Mouse (Mus musculus) liver, adult 10 weeks (tissue): ENCODE results near the gene Vmn1r143. TPM values are rescaled to one million over a fixed set of nuclear protein-coding genes. Genes with fewer than 3 reads are reported as not detected.

Experiments
- polyA plus RNA-seq: library from polyadenylated mRNA; stranded (reverse); fragments of 350-450 nt; fragmentation: Illumina TruSeq; extraction: RNeasy Lipid Tissue Mini Kit (QIAGEN cat#74804); gene quantifications from one replicate; pipeline ENCODE4 v1.2.3, GENCODE M21; 2014; ENCODE audit warnings: low read depth, low replicate concordance

Gene Vmn1r143
- not detected for polyA plus RNA-seq

GRCm38 (mm10) chr7:22189077-22189476 is at the start of gene Vmn1r143:
Gene Vmn1r143 (plus strand): TSS chr7:22189377.

GRCm38 (mm10) chr7:22163935-22164334 is 25.2 kb upstream of the Vmn1r143 start, which contains the start of gene Vmn1r142:
Gene Vmn1r142 (minus strand): TSS chr7:22164035.

DNA sequence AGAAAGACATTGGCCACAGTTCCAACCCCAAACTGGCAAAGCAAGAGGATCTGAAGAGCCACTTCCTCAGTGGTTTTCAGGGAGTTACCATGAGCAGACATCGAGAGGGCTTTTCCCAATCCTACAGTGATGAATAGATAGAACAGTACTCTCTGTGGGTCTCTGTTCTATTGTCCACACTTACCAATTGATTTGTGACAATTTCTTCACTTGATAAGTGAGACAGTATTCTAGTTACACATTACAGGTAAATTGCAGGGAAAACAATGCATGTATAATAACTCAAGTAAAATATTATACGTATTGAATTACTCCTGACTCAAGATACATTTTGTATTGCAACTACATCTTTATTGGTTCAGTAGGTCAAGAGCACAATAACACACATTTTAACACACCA is 12.0 kb downstream of the Vmn1r143 start, which contains the start of gene Gm8653:
Gene Gm8653, minus strand, starts transcription at position 101 of the 400 bp plus-strand sequence.

GRCm38 (mm10) chr7:22229384-22229783 is 40.2 kb downstream of the Vmn1r143 start, which contains the start of gene Gm8453:
Gene Gm8453 (minus strand): TSS chr7:22229484.

Other genes with a start within 250 kb of the Vmn1r143 start
- gene Vmn1r137, start 194.8 kb upstream of the Vmn1r143 start, polyA plus RNA-seq = not detected
- not detected for gene Vmn1r138, start 160.5 kb upstream of the Vmn1r143 start, polyA plus RNA-seq
- not detected for gene Gm6176, start 133.1 kb upstream of the Vmn1r143 start, polyA plus RNA-seq
- not detected for gene Vmn1r139, start 120.3 kb upstream of the Vmn1r143 start, polyA plus RNA-seq
- gene Gm16451, start 71.1 kb upstream of the Vmn1r143 start, polyA plus RNA-seq = not detected
- gene Gm10666, start 54.6 kb upstream of the Vmn1r143 start, polyA plus RNA-seq = not detected
- not detected for gene Vmn1r142, start 25.3 kb upstream of the Vmn1r143 start, polyA plus RNA-seq
- not detected for gene Gm8653, start 11.9 kb downstream of the Vmn1r143 start, polyA plus RNA-seq
- gene Gm8453, start 40.1 kb downstream of the Vmn1r143 start, polyA plus RNA-seq = not detected
- not detected for gene Gm4187, start 140.3 kb downstream of the Vmn1r143 start, polyA plus RNA-seq
- gene Gm8660, start 181.7 kb downstream of the Vmn1r143 start, polyA plus RNA-seq = not detected
- gene Vmn1r148, start 224.2 kb downstream of the Vmn1r143 start, polyA plus RNA-seq = not detected
- not detected for gene Vmn1r149, start 248.9 kb downstream of the Vmn1r143 start, polyA plus RNA-seq